Mouse (Mus musculus) liver, postnatal 0 days (tissue): Measurements from ENCODE around the gene Cdiptos. TPM values are rescaled to one million over a fixed set of nuclear protein-coding genes. Genes with fewer than 3 reads are reported as not detected.

Source experiments
- ATAC-seq: fragments of 200-750 bp; cut with Nextera tagmentation; 2 replicates; pipeline ENCODE4 v1.8.0; 2017; ENCODE audit warnings: mild to moderate bottlenecking, moderate library complexity
- DNase-seq: peaks from one replicate; pipeline ENCODE4 v3.0.0-alpha.2; 2016
- H3K27ac ChIP-seq: fragments of 300-500 bp; sonication (generic); 2 replicates; pipeline ENCODE4 v1.5.1; 2014; ENCODE audit warnings: antibody characterized with exemption, moderate library complexity, mild to moderate bottlenecking, low read depth
- H3K27me3 ChIP-seq: fragments of 300-500 bp; sonication (generic); 2 replicates; pipeline ENCODE4 v1.6.1; 2014; ENCODE audit warnings: low read length, control low read depth, mixed read lengths; ENCODE audit not compliant: insufficient read depth
- H3K36me3 ChIP-seq: fragments of 300-500 bp; sonication (generic); replicated peaks from 2 replicates; pipeline ENCODE4 v1.6.1; 2014; ENCODE audit warnings: mild to moderate bottlenecking, control low read depth, low read length, moderate library complexity, mixed read lengths; ENCODE audit not compliant: insufficient read depth
- H3K4me1 ChIP-seq: fragments of 300-500 bp; sonication (generic); 2 replicates; pipeline ENCODE4 v1.6.1; 2014; ENCODE audit warnings: antibody characterized with exemption, mild to moderate bottlenecking, control low read depth; ENCODE audit not compliant: insufficient read depth
- H3K4me2 ChIP-seq: fragments of 300-500 bp; sonication (generic); 2 replicates; pipeline ENCODE4 v1.6.1; 2014; ENCODE audit warnings: low read depth, mild to moderate bottlenecking, low read length, moderate library complexity, mixed read lengths
- H3K4me3 ChIP-seq: fragments of 300-500 bp; sonication (generic); 2 replicates; pipeline ENCODE4 v1.5.1; 2014; ENCODE audit warnings: low read depth, low read length
- H3K9ac ChIP-seq: fragments of 300-500 bp; sonication (generic); replicated peaks from 2 replicates; pipeline ENCODE4 v1.6.1; 2014; ENCODE audit warnings: mild to moderate bottlenecking, moderate library complexity
- H3K9me3 ChIP-seq: fragments of 300-500 bp; sonication (generic); 2 replicates; pipeline ENCODE4 v1.6.1; 2016; ENCODE audit warnings: mild to moderate bottlenecking, control low read depth, low read length, mixed read lengths
- CTCF ChIP-seq: sonication (generic); IDR thresholded peaks from 2 replicates; pipeline ENCODE4 v1.5.1; 2016; ENCODE audit warnings: antibody characterized with exemption, low read depth
- EP300 ChIP-seq: IDR thresholded peaks from 2 replicates; pipeline ENCODE4 v1.6.1; 2016; ENCODE audit warnings: antibody characterized with exemption, low read depth, mild to moderate bottlenecking
- WGBS: fragments of 180-500 bp; shearing (Covaris S2); extraction: QIAGEN DNeasy Blood & Tissue Kit; methylation state at CpG from one replicate; pipeline ENCODE4 v1.1.7; 2014; ENCODE audit not compliant: insufficient replicate concordance; 5-methylcytosine and 5-hydroxymethylcytosine counted together
- polyA plus RNA-seq: library from polyadenylated mRNA; unstranded; fragments of >200 nt; fragmentation: Nextera tagmentation; extraction: Ambion mirVana; gene quantifications from 2 replicates; pipeline ENCODE4 v1.2.1, GENCODE M21; 2015

Gene Cdiptos
- polyA plus RNA-seq, 1 experiment from 2014 or later: 0.68 TPM

- no peak overlapping the region for H3K4me2 ChIP-seq
- H3K9ac ChIP-seq: no peak overlapping the region
- peaks cover 2% of the 10 kb centered on the region; the same call in 1 of the 2 replicates for H3K36me3 ChIP-seq
- peaks cover 15% of the 10 kb centered on the region for H3K4me1 ChIP-seq
- WGBS: 82% methylated on average over 5 of the region's 5 CpGs
- TF ChIP-seq EP300 (no peak), CTCF (no peak)
- DNase-seq (no peak), ATAC-seq (no peak)
- H3K4me3 ChIP-seq: no peak overlapping the region
- no peaks in the 10 kb centered on the region for H3K9me3 ChIP-seq
- H3K27ac ChIP-seq: no peak overlapping the region
- H3K27me3 ChIP-seq: no peaks in the 10 kb centered on the region
These were observed 27.7 kb upstream of the Cdiptos start for GRCm38 (mm10) chr7:127003620-127004019.

- 58% methylated on average over 10 of the region's 10 CpGs for WGBS
- TF ChIP-seq CTCF: no peak
- TF ChIP-seq EP300: no peak
These were observed 23.7 kb upstream of the Cdiptos start for GRCm38 (mm10) chr7:126999568-126999967.

GRCm38 (mm10) chr7:126996449-126996848, 20.6 kb upstream of the Cdiptos start:
- Histone ChIP-seq H3K4me1 (no peaks in the 10 kb centered on the region), H3K4me2 (no peak overlapping the region), H3K27ac (no peak overlapping the region), H3K4me3 (no peak overlapping the region), H3K9me3 (0 out of 2 replicates have a peak, but pooled peaks cover 3% of the 10 kb centered on the region), H3K36me3 (peaks cover 26% of the 10 kb centered on the region), H3K9ac (no peak overlapping the region), H3K27me3 (no peaks in the 10 kb centered on the region)
- ATAC-seq (no peak), DNase-seq (no peak)
- WGBS: 75% methylated on average over 4 of the region's 4 CpGs
- TF ChIP-seq EP300: no peak
- peak; percentile 43 for TF ChIP-seq CTCF

More at GRCm38 (mm10) chr7:126999568-126999967, 23.7 kb upstream of the Cdiptos start:
- H3K27me3 ChIP-seq: no peaks in the 10 kb centered on the region
- ATAC-seq (no peak), DNase-seq (no peak)
- 0 out of 2 replicates have a peak, but pooled peaks cover 3% of the 10 kb centered on the region for H3K9me3 ChIP-seq
- no peak overlapping the region for H3K4me2 ChIP-seq
- H3K4me1 ChIP-seq: no peaks in the 10 kb centered on the region
- no peak overlapping the region for H3K27ac ChIP-seq
- H3K9ac ChIP-seq: no peak overlapping the region
- H3K36me3 ChIP-seq: peaks cover 18% of the 10 kb centered on the region
- no peak overlapping the region for H3K4me3 ChIP-seq

GRCm38 (mm10) chr7:126988816-126989215, 12.9 kb upstream of the Cdiptos start:
- Histone ChIP-seq H3K9me3 (no peaks in the 10 kb centered on the region), H3K9ac (no peak overlapping the region), H3K4me2 (no peak overlapping the region), H3K4me3 (no peak overlapping the region), H3K27ac (no peak overlapping the region), H3K27me3 (no peaks in the 10 kb centered on the region), H3K36me3 (peaks cover 24% of the 10 kb centered on the region), H3K4me1 (no peaks in the 10 kb centered on the region)
- 69% methylated on average over 8 of the region's 8 CpGs for WGBS
- ATAC-seq (no peak), DNase-seq (no peak)
- TF ChIP-seq EP300 (no peak), CTCF (no peak)

GRCm38 (mm10) chr7:126986319-126986718, 10.4 kb upstream of the Cdiptos start:
- DNase-seq (peak; percentile 49), ATAC-seq (peak; percentile 38; the same call in 1 of the 2 replicates)
- WGBS: 52% methylated on average over 9 of the region's 9 CpGs
- H3K4me1 ChIP-seq: peaks cover 8% of the 10 kb centered on the region; the same call in 1 of the 2 replicates
- H3K36me3 ChIP-seq: peaks cover 17% of the 10 kb centered on the region
- no peak for TF ChIP-seq EP300
- TF ChIP-seq CTCF: peak; percentile 62
- H3K27ac ChIP-seq: no peak overlapping the region
- no peak overlapping the region for H3K4me3 ChIP-seq
- no peak overlapping the region for H3K9ac ChIP-seq
- H3K9me3 ChIP-seq: no peaks in the 10 kb centered on the region
- no peaks in the 10 kb centered on the region for H3K27me3 ChIP-seq
- no peak overlapping the region for H3K4me2 ChIP-seq

- no peak overlapping the region for H3K4me2 ChIP-seq
- no peaks in the 10 kb centered on the region for H3K9me3 ChIP-seq
- ATAC-seq (no peak), DNase-seq (no peak)
- TF ChIP-seq EP300: no peak
- TF ChIP-seq CTCF: no peak
- 64% methylated on average over 10 of the region's 10 CpGs for WGBS
- H3K27ac ChIP-seq: no peak overlapping the region
- no peak overlapping the region for H3K9ac ChIP-seq
- H3K4me3 ChIP-seq: no peak overlapping the region
- H3K36me3 ChIP-seq: peaks cover 23% of the 10 kb centered on the region
- H3K27me3 ChIP-seq: no peaks in the 10 kb centered on the region
- H3K4me1 ChIP-seq: peaks cover 8% of the 10 kb centered on the region; the same call in 1 of the 2 replicates
These were observed 9.0 kb upstream of the Cdiptos start for GRCm38 (mm10) chr7:126984667-126985444.
